Mouse (Mus musculus): ENCODE measurements around the gene Lag3.

DNA sequence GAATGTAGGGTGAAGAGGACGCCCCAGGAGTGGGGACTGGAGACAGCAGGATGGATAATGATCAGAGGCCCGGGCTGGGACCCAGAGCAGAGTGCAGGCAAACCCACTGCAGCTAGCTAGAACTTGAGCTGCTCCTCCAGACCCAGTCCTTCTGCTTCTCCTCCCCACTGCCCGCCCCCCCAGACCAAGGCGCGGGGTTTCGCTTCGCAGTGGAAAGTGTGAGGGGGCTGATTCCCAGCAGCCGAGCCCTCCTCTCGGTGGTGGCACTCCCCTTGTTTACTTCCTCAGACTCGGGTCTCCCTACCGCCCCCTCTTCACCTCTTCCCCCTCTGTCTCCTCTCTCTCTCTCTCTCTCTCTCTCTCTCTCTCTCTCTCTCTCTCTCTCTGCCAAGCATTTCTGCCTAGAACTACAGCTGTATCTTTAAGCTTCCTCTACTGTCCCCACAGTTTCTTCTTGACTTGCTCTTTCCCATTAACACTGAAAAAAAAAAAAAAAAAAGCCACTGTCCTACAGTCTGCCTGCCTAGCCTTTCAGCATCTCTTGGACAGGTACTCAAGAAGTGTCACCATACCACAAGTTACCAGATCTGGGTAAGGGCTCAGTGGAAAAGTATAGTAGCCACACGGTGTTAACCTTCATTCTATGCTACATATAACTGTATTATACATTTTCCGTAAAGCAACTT lies at the start of gene Lag3:
- TF ChIP-seq POLR2A (IDR thresholded peaks at IDR 0.05; ENCODE audit: insufficient read depth, low read depth, low read length) (no peak), EP300 (IDR thresholded peaks at IDR 0.05; ENCODE audit: insufficient read depth, low read depth, low read length) (no peak), CTCF (IDR thresholded peaks at IDR 0.05) (no peak)
